Mouse (Mus musculus): ENCODE results near the gene Cnnm1. TPM values are rescaled to one million over a fixed set of nuclear protein-coding genes. Genes with fewer than 3 reads are reported as not detected.
"Not testable (repeated sequence)": the region's sequence is repeated elsewhere in the genome, so short reads cannot be mapped to it uniquely, and the experiment has no call there.

The Cnnm1 gene
- total RNA-seq, 1 experiment from 2014 or later, result not detected

DNA sequence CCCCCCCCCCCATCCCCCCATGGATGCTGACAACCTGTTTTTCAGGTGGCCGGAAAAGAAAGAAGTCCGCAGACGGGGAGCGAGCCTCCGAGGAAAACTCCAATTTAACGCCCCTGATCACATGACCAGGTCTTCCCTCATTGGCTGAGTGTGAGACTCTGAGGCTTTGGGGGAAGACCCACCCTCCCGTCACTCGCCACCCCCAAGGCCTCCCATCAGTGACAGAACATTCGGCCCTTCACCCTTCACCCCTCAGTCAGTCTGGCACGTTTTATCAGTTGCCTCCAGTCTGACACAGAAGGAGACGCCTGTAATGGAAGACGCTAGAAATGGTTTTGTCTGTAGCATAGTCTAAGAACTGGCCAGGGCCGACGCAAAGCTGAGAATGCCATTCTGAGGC, 54.7 kb downstream of the Cnnm1 start:
- no peak for ATAC-seq (replicated peaks in 1 of 2; ENCODE audit: insufficient read depth in 1 of 2, low FRiP score in 2 of 2, low TSS enrichment in 1 of 2, low read depth in 1 of 2, poor library complexity in 2 of 2, severe bottlenecking in 2 of 2)

DNA sequence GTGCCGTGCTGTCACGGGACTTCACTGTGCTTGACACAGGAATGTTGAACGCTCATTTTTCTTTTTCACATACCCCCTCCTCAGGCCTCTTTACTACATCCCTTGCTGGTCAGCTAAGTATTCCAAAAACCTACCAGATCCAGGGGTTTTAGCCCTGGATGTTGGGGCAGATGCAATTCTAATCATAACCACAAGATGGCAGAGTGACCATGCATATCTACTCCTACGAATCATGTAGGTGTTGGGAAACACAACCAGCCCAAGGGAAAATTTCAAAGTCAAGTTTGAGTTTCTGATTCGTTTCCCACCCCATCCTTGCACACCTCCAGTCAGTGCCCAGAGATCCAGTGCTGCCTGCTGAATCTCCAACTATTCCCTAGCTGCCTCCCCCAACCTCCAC, 55.6 kb downstream of the Cnnm1 start:
- ATAC-seq (replicated peaks in 1 of 2; ENCODE audit: insufficient read depth in 1 of 2, low FRiP score in 2 of 2, low TSS enrichment in 1 of 2, low read depth in 1 of 2, poor library complexity in 2 of 2, severe bottlenecking in 2 of 2), result peak; percentile 59 to 67; a peak in 3 of 4 replicates

DNA sequence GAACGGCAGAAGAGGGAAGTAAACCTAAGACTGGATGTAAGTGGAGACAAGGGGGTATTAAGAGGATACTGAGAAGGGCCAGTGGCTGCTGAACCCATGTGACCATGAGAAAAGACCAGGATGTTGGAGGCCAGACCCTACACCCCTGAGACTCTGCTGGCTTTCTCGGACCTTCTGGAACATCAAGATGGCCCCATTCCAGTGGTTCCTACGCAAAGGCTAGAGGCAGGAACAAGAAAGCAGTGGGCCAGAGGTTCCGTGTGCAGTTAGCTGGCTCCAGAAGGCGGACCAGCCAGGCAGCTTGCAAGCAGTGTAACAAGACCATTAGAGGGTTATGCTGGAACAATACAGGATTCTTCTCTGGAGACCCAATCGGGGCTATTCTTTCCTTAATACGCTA, 57.2 kb downstream of the Cnnm1 start:
- no peak for ATAC-seq (replicated peaks in 1 of 2; ENCODE audit: insufficient read depth in 1 of 2, low FRiP score in 2 of 2, low TSS enrichment in 1 of 2, low read depth in 1 of 2, poor library complexity in 2 of 2, severe bottlenecking in 2 of 2)

DNA sequence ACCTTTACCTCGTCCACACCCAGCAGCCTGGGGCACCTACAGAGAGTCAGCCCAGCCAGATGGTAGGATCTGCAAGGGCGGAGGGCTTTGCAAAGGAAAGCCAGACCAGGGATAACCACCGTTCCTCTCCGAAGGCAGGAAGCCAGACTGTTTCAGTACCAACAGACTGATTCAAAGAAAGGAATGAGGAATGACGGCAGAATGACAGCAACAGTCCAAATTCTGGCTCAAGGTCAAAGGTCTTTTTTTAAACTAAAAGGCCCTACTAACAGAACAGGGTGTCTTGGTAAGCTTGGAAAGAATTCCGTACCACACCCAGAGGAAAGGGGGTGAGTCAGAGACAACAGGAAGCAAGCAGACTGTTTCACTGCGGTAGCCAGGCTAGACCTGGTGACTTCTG, 58.6 kb downstream of the Cnnm1 start:
- ATAC-seq (replicated peaks in 1 of 2; ENCODE audit: insufficient read depth in 1 of 2, low FRiP score in 2 of 2, low TSS enrichment in 1 of 2, low read depth in 1 of 2, poor library complexity in 2 of 2, severe bottlenecking in 2 of 2), result no peak

DNA sequence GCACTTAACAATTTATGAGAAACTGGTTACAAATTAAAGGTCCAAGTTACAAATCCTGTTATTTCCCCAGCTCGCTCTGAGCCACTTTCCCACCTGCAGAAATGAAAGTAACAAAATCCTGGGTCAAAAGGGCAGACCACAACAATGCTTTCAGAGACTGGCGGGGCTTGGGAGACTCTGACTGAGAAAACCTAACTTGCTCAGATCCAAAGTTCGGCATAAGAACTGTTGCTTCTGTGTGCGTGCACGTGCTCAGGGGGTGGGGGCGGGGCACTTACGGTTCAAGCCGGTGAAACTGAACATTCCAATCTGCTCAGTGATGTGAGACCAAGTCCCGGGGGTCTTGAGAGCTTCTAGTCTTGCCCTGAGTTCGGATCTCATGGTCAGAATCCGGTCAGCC, 62.4 kb downstream of the Cnnm1 start:
- no peak for ATAC-seq (replicated peaks in 1 of 2; ENCODE audit: insufficient read depth in 1 of 2, low FRiP score in 2 of 2, low TSS enrichment in 1 of 2, low read depth in 1 of 2, poor library complexity in 2 of 2, severe bottlenecking in 2 of 2)

DNA sequence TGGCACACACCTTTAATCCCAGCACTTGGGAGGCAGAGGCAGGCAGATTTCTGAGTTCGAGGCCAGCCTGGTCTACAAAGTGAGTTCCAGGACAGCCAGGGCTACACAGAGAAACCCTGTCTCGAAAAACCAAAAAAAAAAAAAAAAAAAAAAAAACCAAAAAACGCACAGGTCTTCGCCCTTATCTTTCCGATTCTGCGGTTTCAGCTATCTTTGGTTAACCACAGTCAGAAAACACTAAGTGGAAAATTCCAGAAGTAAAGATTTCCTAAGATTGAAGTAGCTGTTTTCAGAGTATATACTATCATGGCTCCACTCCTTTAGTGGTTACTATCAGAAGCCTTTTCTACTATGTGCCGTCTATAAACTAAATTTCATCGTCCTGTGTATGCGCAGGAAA, 63.4 kb downstream of the Cnnm1 start:
- not testable (repeated sequence) for ATAC-seq (replicated peaks in 1 of 2; ENCODE audit: insufficient read depth in 1 of 2, low FRiP score in 2 of 2, low TSS enrichment in 1 of 2, low read depth in 1 of 2, poor library complexity in 2 of 2, severe bottlenecking in 2 of 2)

DNA sequence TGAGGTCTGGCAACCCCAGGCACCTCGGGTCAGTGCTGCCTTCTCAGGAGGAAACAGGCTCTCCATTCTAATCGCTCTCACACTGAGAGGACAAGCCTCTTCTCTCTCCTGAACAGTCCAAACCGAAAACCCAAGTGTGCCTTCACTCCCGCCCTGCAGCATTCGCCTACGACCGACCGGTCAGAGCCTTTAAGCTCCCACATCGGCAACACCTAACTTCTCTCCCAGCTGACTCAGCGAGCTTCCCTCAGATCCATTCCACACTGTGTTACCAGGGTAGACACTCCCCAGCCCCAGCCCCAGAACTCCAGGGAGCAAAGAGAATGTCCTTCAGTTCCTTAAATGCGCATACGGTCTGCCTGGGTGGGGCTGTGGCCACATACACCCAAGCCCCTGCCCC, 65.2 kb downstream of the Cnnm1 start:
- ATAC-seq (replicated peaks in 1 of 2; ENCODE audit: insufficient read depth in 1 of 2, low FRiP score in 2 of 2, low TSS enrichment in 1 of 2, low read depth in 1 of 2, poor library complexity in 2 of 2, severe bottlenecking in 2 of 2), result no peak

DNA sequence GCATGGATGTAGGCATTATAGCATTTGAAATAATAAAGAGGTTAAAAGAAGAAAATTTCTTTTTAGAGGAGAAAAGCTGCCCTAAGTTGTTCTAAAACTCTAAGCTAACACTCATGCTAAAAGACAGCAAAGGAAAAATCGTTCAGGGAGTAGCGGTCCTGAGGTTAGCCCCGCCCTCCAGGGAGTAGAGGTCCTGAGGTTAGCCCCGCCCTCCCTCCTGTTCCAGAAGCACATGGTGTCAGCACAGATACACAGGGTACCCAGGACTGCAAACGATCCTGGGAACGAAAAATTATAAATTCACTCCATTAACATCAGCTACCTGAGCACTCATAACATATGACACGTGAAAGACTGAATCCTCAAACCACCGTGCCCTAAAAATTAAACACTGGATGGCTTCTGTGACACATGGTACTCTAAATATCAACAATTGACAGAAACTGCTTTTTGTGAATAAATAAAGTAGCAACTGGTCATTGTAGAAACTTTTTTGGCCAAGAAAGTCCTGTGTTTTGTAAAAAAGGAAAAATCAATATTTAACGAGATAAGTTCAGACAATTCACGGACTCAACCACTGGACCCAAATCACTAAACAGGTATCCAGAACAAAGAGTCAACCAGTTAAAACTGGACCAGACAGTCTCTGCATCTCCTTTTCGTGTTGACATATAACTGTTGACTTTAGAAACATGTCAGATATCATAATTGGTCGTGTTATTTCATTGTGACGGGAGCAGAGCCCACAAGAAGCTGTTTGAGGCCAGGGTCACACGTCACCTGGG, 70.4 kb downstream of the Cnnm1 start:
- no peak for ATAC-seq (replicated peaks in 1 of 2; ENCODE audit: insufficient read depth in 1 of 2, low FRiP score in 2 of 2, low TSS enrichment in 1 of 2, low read depth in 1 of 2, poor library complexity in 2 of 2, severe bottlenecking in 2 of 2)

DNA sequence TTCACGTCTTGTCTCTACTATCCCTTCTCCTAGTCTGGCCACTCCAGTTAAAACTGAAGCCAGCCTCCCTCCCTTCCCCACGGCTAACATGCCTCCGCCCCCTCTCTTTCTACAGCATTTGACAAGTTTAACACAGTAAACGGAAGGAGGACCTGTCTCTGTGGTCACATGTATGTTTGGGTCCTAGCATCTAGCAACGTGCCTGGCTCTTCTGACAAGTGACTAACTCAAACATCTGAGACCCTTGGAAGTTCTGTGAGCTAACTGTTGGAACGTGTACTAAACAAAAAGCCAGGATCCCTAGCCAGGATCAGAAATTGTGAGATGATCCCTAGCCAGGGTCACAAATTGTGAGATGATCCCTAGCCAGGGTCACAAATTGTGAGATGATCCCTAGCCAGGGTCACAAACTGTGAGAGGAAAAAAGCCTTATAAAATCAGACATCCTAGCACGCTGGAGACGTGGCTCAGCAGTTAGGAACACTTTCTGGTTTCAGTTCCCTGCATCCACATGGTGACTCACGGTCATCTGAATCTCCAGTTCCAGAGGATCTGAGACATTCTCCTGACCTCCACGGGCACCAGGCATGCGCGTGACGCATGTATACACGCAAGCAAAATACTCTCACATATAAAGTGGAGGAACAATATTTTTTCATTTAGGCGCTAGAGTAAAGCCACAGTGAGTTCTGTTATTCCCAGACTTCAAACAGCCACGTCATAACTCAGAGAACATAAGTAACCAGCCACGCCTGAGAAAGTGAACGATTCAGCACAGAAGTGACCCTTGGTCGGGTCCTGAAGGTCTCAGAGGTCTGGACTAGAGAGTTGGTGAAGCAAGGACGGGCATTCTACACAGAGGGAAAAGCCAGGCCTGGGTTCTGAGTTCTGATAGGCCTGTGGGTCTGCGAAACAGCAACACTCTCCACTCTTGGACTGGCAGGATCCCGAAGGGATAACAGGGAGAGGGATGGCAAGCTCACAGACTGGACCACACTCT, 71.7 kb downstream of the Cnnm1 start:
- ATAC-seq (replicated peaks in 1 of 2; ENCODE audit: insufficient read depth in 1 of 2, low FRiP score in 2 of 2, low TSS enrichment in 1 of 2, low read depth in 1 of 2, poor library complexity in 2 of 2, severe bottlenecking in 2 of 2), result no peak

DNA sequence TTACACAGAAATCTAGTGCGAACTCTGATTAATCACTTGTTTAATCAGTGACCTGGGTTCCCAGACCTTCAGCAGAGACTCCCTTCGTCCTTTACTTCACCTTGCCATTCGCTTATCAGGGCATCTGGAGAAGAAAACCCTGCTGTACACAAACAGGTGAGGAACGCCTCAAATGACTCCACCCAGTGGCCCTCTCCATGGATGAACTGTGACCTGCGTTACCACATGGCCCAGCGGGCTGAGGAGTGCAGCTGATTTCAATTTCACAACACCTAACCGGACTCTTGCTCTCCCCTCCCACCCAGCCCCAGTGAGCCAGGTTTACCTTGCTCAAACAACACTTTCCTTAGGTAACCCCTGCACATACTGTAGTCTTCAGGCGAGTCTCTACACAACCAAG, 73.6 kb downstream of the Cnnm1 start:
- ATAC-seq (replicated peaks in 1 of 2; ENCODE audit: insufficient read depth in 1 of 2, low FRiP score in 2 of 2, low TSS enrichment in 1 of 2, low read depth in 1 of 2, poor library complexity in 2 of 2, severe bottlenecking in 2 of 2), result no peak

DNA sequence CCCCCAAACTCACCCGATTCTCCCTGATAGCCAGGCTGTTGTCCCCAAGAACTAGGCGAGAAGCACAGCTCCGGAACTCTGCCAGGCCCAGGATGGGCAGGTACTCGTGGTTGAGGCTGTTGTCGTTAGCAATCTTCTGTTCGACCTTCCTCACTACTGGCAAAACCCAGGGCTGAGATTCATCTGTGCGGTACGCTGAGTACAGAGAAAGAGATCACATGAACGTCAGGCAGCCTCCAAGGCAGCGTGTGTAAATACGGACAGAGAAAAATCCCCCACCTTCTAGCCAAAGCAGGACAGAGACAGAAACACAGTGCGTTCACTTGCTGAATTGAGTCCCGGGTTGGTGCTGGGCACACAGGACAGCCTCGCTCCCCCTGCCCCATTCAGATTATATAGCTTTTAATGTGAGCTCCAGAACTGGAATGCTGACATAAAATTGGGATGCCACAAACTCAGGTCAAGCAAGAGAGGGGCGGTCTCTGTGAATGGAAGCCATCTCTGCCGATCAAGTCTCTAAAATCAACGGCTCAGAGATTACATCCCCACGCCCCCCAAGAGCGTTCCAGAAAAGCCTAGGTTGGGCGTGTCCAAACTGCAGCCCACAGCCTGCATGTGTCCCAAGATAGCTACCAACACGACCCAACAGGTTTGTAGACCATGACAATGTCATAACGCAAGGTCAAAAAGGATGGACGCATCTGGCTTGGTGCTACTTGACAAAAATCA, 75.6 kb downstream of the Cnnm1 start:
- no peak for ATAC-seq (replicated peaks in 1 of 2; ENCODE audit: insufficient read depth in 1 of 2, low FRiP score in 2 of 2, low TSS enrichment in 1 of 2, low read depth in 1 of 2, poor library complexity in 2 of 2, severe bottlenecking in 2 of 2)

DNA sequence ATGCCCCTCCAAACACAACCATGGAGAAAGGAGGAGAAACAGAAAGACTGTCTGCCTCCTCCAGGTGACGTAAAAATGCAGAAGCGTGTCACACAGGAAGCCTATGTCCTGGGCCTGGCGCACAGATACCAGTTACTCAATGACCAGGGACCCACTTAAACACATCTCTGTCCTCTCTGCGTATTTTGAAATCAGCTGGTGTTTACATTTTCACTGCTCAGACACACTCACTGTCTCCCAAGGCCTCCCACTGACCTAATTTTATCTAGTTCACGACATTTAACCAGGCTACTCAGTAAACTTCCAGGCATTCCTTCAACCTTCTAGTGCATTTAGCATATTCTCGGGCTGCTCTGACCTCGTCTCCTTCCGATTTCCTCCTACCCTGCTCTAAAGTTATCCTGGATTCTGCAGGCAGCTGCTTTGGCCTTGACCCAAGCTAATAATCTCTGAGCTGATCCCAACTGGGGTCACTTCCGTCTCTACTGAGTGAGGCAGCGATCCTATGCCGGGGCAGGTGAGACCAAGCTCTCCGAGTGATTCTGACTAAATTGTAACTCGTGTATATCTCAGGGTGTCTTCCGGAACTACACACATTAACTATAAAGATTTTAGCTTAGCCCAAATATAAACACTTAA, 76.3 kb downstream of the Cnnm1 start:
- ATAC-seq (replicated peaks in 1 of 2; ENCODE audit: insufficient read depth in 1 of 2, low FRiP score in 2 of 2, low TSS enrichment in 1 of 2, low read depth in 1 of 2, poor library complexity in 2 of 2, severe bottlenecking in 2 of 2), result peak in 1 of 2 experiments; percentile 37; a peak in 1 of 4 replicates

DNA sequence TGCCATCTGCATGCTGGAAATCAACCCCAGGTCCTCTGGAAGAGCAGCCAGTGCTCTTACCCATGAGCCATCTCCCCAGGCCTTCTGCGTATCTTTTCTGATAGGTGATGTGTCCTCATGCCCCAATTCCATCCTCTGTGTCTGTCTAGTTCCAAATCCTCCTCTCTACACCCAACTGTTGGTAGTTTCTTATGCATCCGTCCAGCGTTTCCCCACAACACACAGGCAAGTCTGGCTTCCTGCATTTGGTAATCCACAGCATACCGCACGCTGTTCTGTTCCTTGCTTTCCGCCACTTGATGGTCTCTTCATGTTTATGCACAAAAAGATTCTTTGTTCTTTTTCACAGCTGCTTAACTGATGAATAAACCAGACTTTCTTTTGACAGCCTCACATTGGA, 77.1 kb downstream of the Cnnm1 start:
- ATAC-seq (replicated peaks in 1 of 2; ENCODE audit: insufficient read depth in 1 of 2, low FRiP score in 2 of 2, low TSS enrichment in 1 of 2, low read depth in 1 of 2, poor library complexity in 2 of 2, severe bottlenecking in 2 of 2), result no peak; a peak in 1 of 4 replicates

DNA sequence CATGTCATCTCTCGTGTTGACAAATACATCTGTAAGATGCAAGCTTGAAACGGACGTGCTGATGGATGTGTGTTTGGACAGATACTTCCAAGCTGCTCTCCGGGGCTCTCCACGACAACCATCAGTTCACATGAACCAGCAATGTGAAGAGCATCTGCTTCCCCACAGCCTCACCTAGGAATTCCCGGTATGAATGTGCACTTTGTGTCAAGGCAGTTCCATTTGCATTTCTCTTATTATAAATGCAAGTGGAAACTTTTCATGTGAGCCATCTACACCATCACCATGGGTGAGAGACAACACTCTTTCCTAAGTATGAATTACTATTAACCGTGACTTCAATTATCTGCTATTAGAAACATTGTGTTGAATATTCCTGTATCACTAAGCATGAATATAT, 77.6 kb downstream of the Cnnm1 start:
- no peak for ATAC-seq (replicated peaks in 1 of 2; ENCODE audit: insufficient read depth in 1 of 2, low FRiP score in 2 of 2, low TSS enrichment in 1 of 2, low read depth in 1 of 2, poor library complexity in 2 of 2, severe bottlenecking in 2 of 2)

DNA sequence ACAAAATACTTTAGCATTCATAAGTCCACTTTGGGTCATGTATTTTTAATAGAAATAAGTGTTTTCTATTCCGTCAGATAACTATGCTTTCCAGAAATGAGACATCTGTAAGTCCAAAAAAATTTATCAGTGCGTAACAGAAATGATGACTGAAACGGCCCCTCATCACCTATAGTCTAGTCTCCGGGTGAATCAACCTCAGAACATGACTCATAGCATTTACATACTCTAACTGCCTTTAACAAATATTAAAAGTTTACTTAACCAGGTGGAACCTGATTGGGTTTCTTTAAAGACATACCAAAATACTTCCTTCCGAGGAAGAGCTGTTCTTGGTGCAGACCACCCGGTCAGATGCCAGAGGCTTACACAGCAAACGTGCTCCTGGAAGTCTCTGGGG, 78.0 kb downstream of the Cnnm1 start:
- ATAC-seq (replicated peaks in 1 of 2; ENCODE audit: insufficient read depth in 1 of 2, low FRiP score in 2 of 2, low TSS enrichment in 1 of 2, low read depth in 1 of 2, poor library complexity in 2 of 2, severe bottlenecking in 2 of 2), result no peak

DNA sequence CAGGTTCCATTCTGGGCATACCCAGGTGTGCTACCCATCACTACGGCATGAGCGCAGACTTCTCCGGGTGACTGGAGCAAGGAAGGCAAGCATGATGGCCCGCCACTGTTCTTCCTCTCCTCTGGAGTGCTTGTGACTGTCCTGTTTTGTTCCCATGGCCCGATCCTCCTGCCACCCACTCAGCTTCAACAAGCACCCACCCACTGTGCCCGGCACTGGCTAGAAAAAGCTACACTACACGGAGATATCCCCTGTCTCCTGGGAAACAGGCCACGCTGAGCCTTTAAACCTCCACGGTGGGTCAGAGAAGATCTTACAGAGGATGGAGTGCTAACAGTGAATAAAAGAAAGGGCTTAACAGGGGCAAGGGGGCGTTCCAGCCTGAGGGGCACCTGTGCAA, 79.0 kb downstream of the Cnnm1 start:
- ATAC-seq (replicated peaks in 1 of 2; ENCODE audit: insufficient read depth in 1 of 2, low FRiP score in 2 of 2, low TSS enrichment in 1 of 2, low read depth in 1 of 2, poor library complexity in 2 of 2, severe bottlenecking in 2 of 2), result no peak

DNA sequence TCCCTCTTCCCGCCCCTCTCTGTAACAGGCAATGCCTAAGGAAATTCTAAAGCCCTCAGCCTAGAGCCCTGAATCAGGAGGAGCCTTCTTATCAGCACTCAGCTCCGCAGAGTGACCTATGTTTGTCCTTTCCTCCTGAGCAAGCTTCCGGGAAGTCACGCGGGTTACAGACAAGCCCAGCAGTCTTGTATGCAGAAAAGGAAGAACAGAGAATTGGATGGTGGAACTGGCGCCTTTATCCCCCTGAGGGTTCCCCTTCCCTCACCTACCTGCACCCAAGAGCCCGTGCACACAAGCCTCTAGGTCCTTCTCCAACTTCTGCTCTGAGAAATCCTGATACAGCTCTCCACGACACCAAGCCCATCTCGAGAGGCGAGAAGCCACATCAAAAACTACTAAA, 80.2 kb downstream of the Cnnm1 start:
- ATAC-seq (replicated peaks in 1 of 2; ENCODE audit: insufficient read depth in 1 of 2, low FRiP score in 2 of 2, low TSS enrichment in 1 of 2, low read depth in 1 of 2, poor library complexity in 2 of 2, severe bottlenecking in 2 of 2), result no peak
